Mouse (Mus musculus) hindbrain, embryonic 10.5 days (tissue): ENCODE measurements around the gene Chrng. TPM values are rescaled to one million over a fixed set of nuclear protein-coding genes. Genes with fewer than 3 reads are reported as not detected.

Experiments used
- DNase-seq: peaks from one replicate; pipeline ENCODE4 v3.0.0-alpha.2; 2017; ENCODE audit warnings: low spot score
- H3K27ac ChIP-seq: fragments of 300-500 bp; sonication (generic); 2 replicates; pipeline ENCODE4 v1.5.1; 2016; ENCODE audit warnings: mild to moderate bottlenecking, moderate library complexity
- H3K27me3 ChIP-seq: fragments of 300-500 bp; sonication (generic); 2 replicates; pipeline ENCODE4 v1.6.1; 2016; ENCODE audit warnings: mild to moderate bottlenecking; ENCODE audit not compliant: poor library complexity, insufficient read depth, severe bottlenecking
- H3K36me3 ChIP-seq: fragments of 300-500 bp; sonication (generic); 2 replicates; pipeline ENCODE4 v1.6.1; 2016; ENCODE audit warnings: mild to moderate bottlenecking, moderate library complexity
- H3K4me1 ChIP-seq: fragments of 300-500 bp; sonication (generic); replicated peaks from 2 replicates; pipeline ENCODE4 v1.6.1; 2016; ENCODE audit warnings: mild to moderate bottlenecking
- H3K4me3 ChIP-seq: fragments of 300-500 bp; sonication (generic); 2 replicates; pipeline ENCODE4 v1.5.1; 2016; ENCODE audit warnings: mild to moderate bottlenecking, moderate library complexity
- H3K9me3 ChIP-seq: fragments of 300-500 bp; sonication (generic); 2 replicates; pipeline ENCODE4 v1.6.1; 2016; ENCODE audit warnings: mild to moderate bottlenecking, moderate library complexity
- WGBS: fragments of 180-500 bp; shearing (Covaris S2); methylation state at CpG from one replicate; pipeline ENCODE4 v1.1.7; 2016; 5-methylcytosine and 5-hydroxymethylcytosine counted together
- polyA plus RNA-seq: library from polyadenylated mRNA; unstranded; fragments of >200 nt; fragmentation: Nextera tagmentation; extraction: Ambion mirVana; gene quantifications from 2 replicates; pipeline ENCODE4 v1.2.1, GENCODE M21; 2016

The Chrng gene
- polyA plus RNA-seq, 1 experiment from 2014 or later, result 0.37 TPM

- WGBS, result 65% methylated on average over 6 of the region's 6 CpGs
- Histone ChIP-seq H3K36me3 (no peaks in the 10 kb centered on the region), H3K9me3 (no peaks in the 10 kb centered on the region), H3K4me1 (peaks cover 21% of the 10 kb centered on the region), H3K27ac (peak overlapping the region; percentile 45; the same call in 1 of the 2 replicates), H3K4me3 (no peak overlapping the region), H3K27me3 (peaks cover 42% of the 10 kb centered on the region)
- no peak for DNase-seq
Measured at GRCm38 (mm10) chr1:87205038-87205437, 581 bp downstream of the Chrng start.

- Histone ChIP-seq H3K9me3 (no peaks in the 10 kb centered on the region), H3K27ac (peak overlapping the region; percentile 45), H3K36me3 (no peaks in the 10 kb centered on the region), H3K27me3 (peaks cover 42% of the 10 kb centered on the region), H3K4me3 (peak overlapping the region; percentile 21; the same call in 1 of the 2 replicates), H3K4me1 (peaks cover 21% of the 10 kb centered on the region)
- WGBS, result 37% methylated on average over 3 of the region's 3 CpGs
- DNase-seq, result peak; percentile 31
Measured at GRCm38 (mm10) chr1:87205502-87205901, 1.0 kb downstream of the Chrng start.

DNA sequence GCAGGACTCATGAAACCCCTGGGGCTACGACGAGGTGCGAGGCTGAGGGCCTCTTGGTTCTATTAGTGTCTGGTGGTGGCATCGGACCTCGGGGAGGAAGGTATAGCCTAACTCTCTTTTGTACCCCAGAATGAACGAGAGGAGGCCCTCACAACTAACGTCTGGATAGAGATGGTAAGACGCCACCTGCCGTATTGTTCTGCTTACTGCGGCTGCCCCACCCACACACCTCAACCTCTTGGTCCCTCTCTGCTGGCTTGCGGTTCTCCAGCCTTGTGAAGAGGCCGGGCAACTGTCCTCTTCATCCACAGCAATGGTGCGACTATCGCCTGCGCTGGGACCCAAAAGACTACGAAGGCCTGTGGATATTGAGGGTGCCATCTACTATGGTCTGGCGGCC lies 1.9 kb downstream of the Chrng start:
- DNase-seq, result no peak
- WGBS, result 18% methylated on average over 17 of the region's 17 CpGs
- H3K4me1 ChIP-seq, result peaks cover 21% of the 10 kb centered on the region

DNA sequence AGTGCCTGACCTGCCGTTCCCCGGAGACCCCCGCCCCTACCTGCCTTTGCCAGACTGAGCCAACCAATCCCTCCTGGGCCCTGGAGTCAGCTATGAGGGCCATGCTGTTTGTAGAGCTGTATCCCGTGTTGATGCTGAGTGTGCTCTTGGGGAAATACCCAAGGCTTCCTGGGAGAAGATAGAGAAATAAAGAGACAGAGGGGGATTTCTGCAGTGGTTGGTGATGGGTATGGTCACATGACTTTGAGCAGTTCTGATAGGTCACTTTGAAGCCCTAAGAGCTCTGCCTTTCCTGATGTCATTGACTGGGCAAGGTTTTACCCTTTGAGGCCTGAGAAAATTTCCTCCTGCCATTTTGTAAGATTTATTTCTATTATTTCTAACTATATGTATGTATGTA lies 7.0 kb downstream of the Chrng start:
- 82% methylated on average over 4 of the region's 4 CpGs for WGBS
- no peak overlapping the region for H3K4me3 ChIP-seq
- 0 out of 2 replicates have a peak, but pooled peaks cover under 1% of the 10 kb centered on the region for H3K36me3 ChIP-seq
- no peaks in the 10 kb centered on the region for H3K9me3 ChIP-seq
- H3K27ac ChIP-seq, result no peak overlapping the region
- peaks cover 29% of the 10 kb centered on the region for H3K4me1 ChIP-seq
- H3K27me3 ChIP-seq, result peaks cover 28% of the 10 kb centered on the region
- no peak for DNase-seq

More for the DNA sequence above, 1.9 kb downstream of the Chrng start:
- no peaks in the 10 kb centered on the region for H3K36me3 ChIP-seq
- peaks cover 42% of the 10 kb centered on the region for H3K27me3 ChIP-seq
- H3K4me3 ChIP-seq, result peak overlapping the region; percentile 21
- H3K9me3 ChIP-seq, result no peaks in the 10 kb centered on the region
- H3K27ac ChIP-seq, result 0 out of 2 replicates have a peak overlapping the region, but pooled peaks have one; percentile 45

DNA sequence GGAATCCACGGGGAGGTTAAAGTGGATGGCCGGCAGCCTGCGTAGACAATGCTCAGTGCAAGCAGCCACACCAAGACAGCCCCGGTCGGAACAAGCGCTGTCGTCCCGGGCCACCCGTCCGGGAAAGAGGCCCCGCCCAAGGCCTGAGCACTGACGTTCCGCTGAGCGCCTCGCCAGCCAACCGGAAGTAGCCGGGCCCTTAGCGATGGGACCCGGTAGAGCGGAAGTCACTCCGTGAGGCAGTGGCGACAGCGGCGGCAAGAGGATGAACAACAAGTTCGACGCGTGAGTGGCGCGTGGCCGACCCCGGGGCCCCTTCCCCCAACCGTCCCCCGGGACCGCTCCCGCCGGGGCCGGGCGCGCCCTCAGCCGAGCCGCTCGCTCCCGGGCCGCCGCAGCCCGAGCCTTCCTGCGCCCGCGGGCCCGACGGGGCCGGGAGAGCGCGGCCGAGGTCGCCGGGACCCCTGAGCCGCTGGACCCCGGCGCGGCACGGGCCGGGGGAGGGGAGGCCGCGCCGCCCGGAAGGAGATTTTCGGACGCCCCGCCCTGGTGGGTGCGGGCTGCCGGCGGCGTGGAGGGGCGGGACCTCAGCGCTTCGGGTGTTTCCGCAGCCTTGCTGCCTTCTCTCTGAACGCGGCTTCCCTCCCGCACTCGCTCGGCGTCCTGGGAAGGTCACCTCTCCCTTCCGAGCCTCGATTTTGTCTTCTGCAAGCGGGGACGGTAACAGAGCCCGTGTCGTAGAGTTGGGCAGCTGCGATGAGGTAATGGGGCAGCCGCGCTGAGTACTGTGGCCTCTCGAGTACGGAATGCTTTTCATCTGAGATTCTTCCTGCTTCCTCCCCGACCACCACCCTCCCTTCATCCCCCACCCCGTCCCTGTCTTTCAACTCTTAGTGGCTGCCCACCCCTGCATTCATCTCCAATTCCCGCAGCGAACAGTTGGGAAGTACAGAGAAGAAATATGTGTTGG lies 9.6 kb downstream of the Chrng start, which contains the start of gene Eif4e2:
Gene Eif4e2, plus strand, starts transcription at position 180 of the 970 bp plus-strand sequence.
- WGBS, result under 1% methylated on average over 94 of the region's 99 CpGs
- peak within 1 kb of the TSS; percentile 75 for H3K4me3 ChIP-seq
- H3K27me3 ChIP-seq, result peaks cover 2% of the 10 kb centered on the region; the same call in 1 of the 2 replicates
- DNase-seq, result peak; percentile 95
- H3K9me3 ChIP-seq, result no peaks in the 10 kb centered on the region
- H3K27ac ChIP-seq, result peak within 1 kb of the TSS; percentile 99
- H3K36me3 ChIP-seq, result peaks cover 23% of the 10 kb centered on the region
- H3K4me1 ChIP-seq, result peaks cover 32% of the 10 kb centered on the region

DNA sequence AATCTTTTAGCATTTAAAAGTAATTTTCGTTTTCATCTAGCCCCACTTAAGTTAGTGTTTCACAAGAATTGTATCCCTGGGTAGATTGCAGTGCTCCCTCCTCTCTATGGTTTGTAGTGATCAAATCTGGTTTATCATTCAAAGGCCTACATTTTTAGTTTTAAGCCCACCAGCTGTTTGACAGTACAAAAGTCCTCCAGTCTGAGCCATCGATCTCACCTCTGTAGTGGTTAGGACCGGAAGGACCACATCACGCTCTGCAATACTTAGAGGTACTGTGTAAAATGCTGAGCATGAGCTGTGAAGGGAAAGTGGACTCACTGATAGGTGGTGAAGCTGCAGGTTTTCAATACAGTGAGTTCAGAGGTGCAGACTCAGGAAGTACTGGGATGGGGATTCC lies 10.3 kb downstream of the Chrng start:
- Histone ChIP-seq H3K4me1 (peaks cover 32% of the 10 kb centered on the region), H3K36me3 (peaks cover 30% of the 10 kb centered on the region), H3K27me3 (no peaks in the 10 kb centered on the region), H3K4me3 (peak overlapping the region; percentile 75), H3K27ac (peak overlapping the region; percentile 99), H3K9me3 (no peaks in the 10 kb centered on the region)
- 47% methylated on average over 4 of the region's 4 CpGs for WGBS
- no peak for DNase-seq

DNA sequence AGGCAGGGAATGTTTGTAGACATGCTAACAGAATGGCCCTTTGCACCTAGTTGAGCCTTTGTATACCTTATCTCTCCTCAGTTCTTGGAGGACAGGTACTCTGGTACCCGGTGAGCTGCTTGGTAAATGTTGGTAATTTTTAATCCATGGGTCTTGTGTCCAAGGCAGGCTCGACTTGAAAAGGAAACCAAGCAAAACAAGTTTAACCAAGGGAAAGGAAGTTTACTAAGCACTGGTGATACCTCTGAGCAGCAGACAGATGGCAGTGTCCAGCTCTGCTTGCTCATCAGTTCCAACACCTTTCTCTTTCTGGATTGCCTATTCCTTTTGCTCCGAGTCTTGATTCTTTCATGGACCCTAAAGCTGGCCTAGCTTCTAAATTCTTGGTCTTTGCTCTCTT lies 13.5 kb downstream of the Chrng start:
- no peaks in the 10 kb centered on the region for H3K27me3 ChIP-seq
- H3K36me3 ChIP-seq, result peaks cover 62% of the 10 kb centered on the region
- H3K4me3 ChIP-seq, result no peak overlapping the region
- no peaks in the 10 kb centered on the region for H3K9me3 ChIP-seq
- H3K4me1 ChIP-seq, result peaks cover 30% of the 10 kb centered on the region
- DNase-seq, result no peak
- WGBS, result 72% methylated on average over 3 of the region's 3 CpGs
- H3K27ac ChIP-seq, result no peak overlapping the region

- H3K27ac ChIP-seq, result no peak overlapping the region
- DNase-seq, result no peak
- WGBS, result 96% methylated on average over 8 of the region's 8 CpGs
- no peak overlapping the region for H3K4me3 ChIP-seq
- no peaks in the 10 kb centered on the region for H3K4me1 ChIP-seq
- no peaks in the 10 kb centered on the region for H3K27me3 ChIP-seq
- no peaks in the 10 kb centered on the region for H3K9me3 ChIP-seq
- peaks cover 100% of the 10 kb centered on the region for H3K36me3 ChIP-seq
Measured at GRCm38 (mm10) chr1:87225739-87226138, 21.3 kb downstream of the Chrng start.

DNA sequence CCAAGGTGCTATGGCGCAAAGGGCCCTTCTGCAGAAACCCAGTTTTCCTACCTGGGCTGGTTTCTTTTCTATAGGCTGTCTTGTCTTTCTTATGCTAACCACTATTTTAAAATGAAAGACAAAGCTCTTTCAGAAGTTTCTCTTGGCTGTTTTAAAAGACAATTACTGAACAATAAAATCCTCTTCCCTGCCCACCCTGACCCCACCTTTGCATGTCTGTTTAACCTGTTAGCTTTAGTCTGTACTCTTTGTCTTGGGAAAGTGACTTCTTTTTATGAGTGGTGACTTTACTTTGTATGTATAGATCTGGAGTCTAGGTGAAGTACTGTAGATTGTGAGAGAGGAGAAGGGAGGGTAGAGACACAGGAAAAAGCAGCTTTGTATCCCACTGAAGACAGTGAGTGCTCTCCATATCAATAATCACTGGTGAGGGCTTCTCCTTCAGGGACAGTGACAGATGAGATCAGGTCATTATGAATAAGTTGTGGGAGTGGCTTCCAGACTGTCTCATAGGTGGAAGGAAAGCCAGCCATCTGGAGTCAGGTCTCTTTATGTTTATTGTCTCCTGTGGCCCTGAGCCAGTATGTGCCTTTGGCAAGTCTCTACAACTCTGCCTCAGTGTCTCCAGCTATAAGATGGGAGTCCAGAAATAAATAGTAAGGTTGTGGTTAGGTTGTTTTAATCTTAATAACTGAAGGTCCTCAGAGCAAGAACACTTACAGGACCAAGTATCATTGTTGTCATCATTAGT lies 22.1 kb downstream of the Chrng start:
- WGBS, result 100% methylated on average over 1 of the region's 1 CpGs
- H3K4me1 ChIP-seq, result no peaks in the 10 kb centered on the region
- no peak for DNase-seq
- H3K9me3 ChIP-seq, result no peaks in the 10 kb centered on the region
- no peaks in the 10 kb centered on the region for H3K27me3 ChIP-seq
- H3K36me3 ChIP-seq, result peaks cover 99% of the 10 kb centered on the region
- H3K27ac ChIP-seq, result no peak overlapping the region
- no peak overlapping the region for H3K4me3 ChIP-seq

DNA sequence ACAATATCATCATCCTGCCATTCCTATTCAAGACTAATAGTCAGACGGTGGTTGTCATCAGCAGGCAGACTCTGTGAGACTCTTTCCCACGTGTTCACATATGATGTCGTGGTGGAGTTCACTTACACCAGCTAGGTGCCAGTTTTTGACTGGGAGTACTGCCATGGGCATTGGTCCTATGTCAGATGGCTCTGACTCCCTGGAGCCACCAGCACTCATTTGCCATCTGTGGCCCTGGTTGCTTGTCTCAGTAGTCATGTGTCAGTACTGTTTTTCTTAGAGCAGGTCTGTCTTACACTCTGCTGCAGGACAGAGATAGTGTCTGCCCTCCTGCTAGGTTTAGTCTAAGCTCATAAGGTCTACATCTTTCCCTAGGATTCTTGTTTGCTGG lies 22.7 kb downstream of the Chrng start:
- Histone ChIP-seq H3K36me3 (peaks cover 99% of the 10 kb centered on the region), H3K9me3 (no peaks in the 10 kb centered on the region), H3K27me3 (no peaks in the 10 kb centered on the region), H3K27ac (no peak overlapping the region), H3K4me1 (no peaks in the 10 kb centered on the region), H3K4me3 (no peak overlapping the region)
- no peak for DNase-seq
- WGBS, result 96% methylated on average over 3 of the region's 3 CpGs

DNA sequence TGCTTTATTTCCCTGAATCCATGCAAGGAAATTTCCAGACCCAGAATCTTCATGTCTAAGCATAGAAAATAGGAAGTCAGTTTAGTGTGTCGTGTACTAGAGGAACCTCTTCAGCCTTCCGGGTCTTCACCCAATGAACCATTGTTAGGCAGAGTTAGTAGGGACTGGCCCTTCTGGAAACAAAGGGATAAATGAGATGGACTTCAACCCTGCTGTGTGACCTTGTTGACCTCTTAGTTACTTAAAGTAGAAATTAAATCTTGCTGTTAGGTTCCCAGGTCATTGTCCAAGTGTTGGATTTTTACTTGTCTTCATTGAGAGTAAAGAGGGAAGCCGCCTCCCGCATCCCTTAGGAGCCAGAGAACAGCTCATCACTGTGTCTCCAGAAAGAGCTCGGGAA lies 26.1 kb downstream of the Chrng start:
- Histone ChIP-seq H3K4me3 (no peak overlapping the region), H3K9me3 (no peaks in the 10 kb centered on the region), H3K4me1 (no peaks in the 10 kb centered on the region), H3K36me3 (peaks cover 99% of the 10 kb centered on the region), H3K27me3 (no peaks in the 10 kb centered on the region), H3K27ac (no peak overlapping the region)
- 73% methylated on average over 5 of the region's 5 CpGs for WGBS
- no peak for DNase-seq

DNA sequence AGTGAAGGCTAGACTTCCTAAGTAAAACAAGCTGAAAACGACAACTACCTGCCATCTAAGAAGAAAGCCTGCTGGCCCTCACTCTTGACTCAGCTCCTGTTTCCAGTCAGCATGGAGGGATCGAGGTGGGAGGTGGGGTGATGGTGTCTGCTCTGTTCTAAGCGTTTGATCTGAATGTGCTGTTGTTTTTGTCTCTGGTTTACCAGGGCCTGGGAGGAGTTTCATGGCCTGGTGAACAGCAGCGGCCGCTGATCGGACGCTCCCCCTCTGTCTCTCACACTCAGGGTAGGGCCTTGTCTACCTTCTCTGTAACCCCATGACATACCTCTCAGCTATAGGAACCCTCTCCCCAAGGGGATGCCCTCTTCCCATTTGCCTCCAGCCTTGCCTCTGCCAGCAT lies 27.7 kb downstream of the Chrng start:
- H3K9me3 ChIP-seq, result no peaks in the 10 kb centered on the region
- no peak overlapping the region for H3K4me3 ChIP-seq
- H3K27ac ChIP-seq, result no peak overlapping the region
- WGBS, result 78% methylated on average over 7 of the region's 7 CpGs
- H3K27me3 ChIP-seq, result no peaks in the 10 kb centered on the region
- peaks cover 99% of the 10 kb centered on the region for H3K36me3 ChIP-seq
- no peak for DNase-seq
- H3K4me1 ChIP-seq, result no peaks in the 10 kb centered on the region

GRCm38 (mm10) chr1:87239056-87239455 lies 34.6 kb downstream of the Chrng start:
- Histone ChIP-seq H3K27ac (no peak overlapping the region), H3K4me3 (no peak overlapping the region), H3K36me3 (peaks cover 62% of the 10 kb centered on the region), H3K9me3 (no peaks in the 10 kb centered on the region), H3K4me1 (no peaks in the 10 kb centered on the region), H3K27me3 (no peaks in the 10 kb centered on the region)
- 73% methylated on average over 8 of the region's 8 CpGs for WGBS
- DNase-seq, result no peak
